Mouse (Mus musculus): Measurements from ENCODE around the gene Map3k13.

- TF ChIP-seq CTCF (IDR thresholded peaks at IDR 0.05): no peak
- TF ChIP-seq POLR2A (IDR thresholded peaks at IDR 0.05; ENCODE audit: insufficient read depth, low read depth, low read length): no peak
Observed at GRCm38 (mm10) chr16:21813164-21813834, 19.2 kb downstream of the Map3k13 start.
